Mouse (Mus musculus) R1 (cell line): ENCODE measurements around the gene Lama5.
A peak's percentile ranks its signal among the peaks of the same experiment; 100 is the strongest.

Experiments used
- DNase-seq: peaks from one replicate; pipeline ENCODE4 v3.0.0-alpha.2; 2018; ENCODE audit warnings: low read depth, low spot score

The Lama5 gene

GRCm38 (mm10) chr2:180254436-180255209, 29.0 kb upstream of the Lama5 start:
- no peak for DNase-seq

GRCm38 (mm10) chr2:180251838-180252237, 26.2 kb upstream of the Lama5 start:
- peak; percentile 94 for DNase-seq

- peak; percentile 97 for DNase-seq
These were observed 25.4 kb upstream of the Lama5 start for GRCm38 (mm10) chr2:180250930-180251611.

- DNase-seq = no peak
These were observed 23.4 kb upstream of the Lama5 start for GRCm38 (mm10) chr2:180248947-180249660.

- no peak for DNase-seq
These were observed 22.3 kb upstream of the Lama5 start for GRCm38 (mm10) chr2:180247916-180248315.

GRCm38 (mm10) chr2:180243108-180243507, 17.4 kb upstream of the Lama5 start:
- no peak for DNase-seq

GRCm38 (mm10) chr2:180238591-180238990, 12.9 kb upstream of the Lama5 start:
- DNase-seq = no peak

- peak; percentile 90 for DNase-seq
These were observed 12.1 kb upstream of the Lama5 start for GRCm38 (mm10) chr2:180237601-180238345.

- peak; percentile 47 for DNase-seq
These were observed 11.3 kb upstream of the Lama5 start for GRCm38 (mm10) chr2:180236930-180237329.

GRCm38 (mm10) chr2:180236500-180236899, 10.8 kb upstream of the Lama5 start:
- peak; percentile 52 for DNase-seq

GRCm38 (mm10) chr2:180235788-180236187, 10.1 kb upstream of the Lama5 start:
- DNase-seq = no peak

- peak; percentile 79 for DNase-seq
These were observed 9.3 kb upstream of the Lama5 start for GRCm38 (mm10) chr2:180234980-180235379.

GRCm38 (mm10) chr2:180234353-180234752, 8.7 kb upstream of the Lama5 start:
- DNase-seq = no peak

- DNase-seq = no peak
These were observed 7.6 kb upstream of the Lama5 start for GRCm38 (mm10) chr2:180233101-180233904.

GRCm38 (mm10) chr2:180230482-180230881, 4.8 kb upstream of the Lama5 start:
- DNase-seq = no peak

GRCm38 (mm10) chr2:180229129-180229528, 3.5 kb upstream of the Lama5 start:
- no peak for DNase-seq

- DNase-seq = no peak
These were observed 2.9 kb upstream of the Lama5 start for GRCm38 (mm10) chr2:180228592-180228991.

- DNase-seq = no peak
These were observed 2.4 kb upstream of the Lama5 start for GRCm38 (mm10) chr2:180228060-180228458.

- peak; percentile 99 for DNase-seq
These were observed 1.8 kb upstream of the Lama5 start for GRCm38 (mm10) chr2:180227262-180228059.
